Mouse (Mus musculus) layer of hippocampus, adult 9-10 months (tissue): ENCODE measurements around the gene 4930524B15Rik.
A peak's percentile ranks its signal among the peaks of the same experiment; 100 is the strongest.
"Not testable (repeated sequence)": the region's sequence is repeated elsewhere in the genome, so short reads cannot be mapped to it uniquely, and the experiment has no call there.

Source experiments
- DNase-seq: peaks from one replicate; pipeline ENCODE4 v3.0.0; 2022; ENCODE audit warnings: low spot score

Gene 4930524B15Rik

DNA sequence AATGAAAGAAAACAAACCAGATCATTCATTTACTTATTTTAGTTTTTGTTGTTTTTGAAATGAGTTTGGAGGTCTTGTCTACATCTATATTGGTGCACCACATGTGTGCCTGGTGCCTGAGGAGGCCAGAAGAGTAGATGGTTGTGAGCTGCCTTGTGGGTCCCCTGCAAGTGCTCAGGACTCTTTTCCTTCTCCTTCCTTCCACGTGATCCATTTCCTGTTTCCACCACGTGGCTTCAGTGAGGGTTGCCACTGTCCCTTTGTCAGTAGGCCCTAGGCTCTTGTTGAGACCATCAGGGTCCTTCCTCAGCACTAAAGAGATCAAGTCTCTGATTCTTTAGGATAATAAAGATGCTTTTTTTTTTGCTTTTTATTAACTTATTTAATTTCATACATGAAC is 19.4 kb downstream of the 4930524B15Rik start:
- no peak for DNase-seq

DNA sequence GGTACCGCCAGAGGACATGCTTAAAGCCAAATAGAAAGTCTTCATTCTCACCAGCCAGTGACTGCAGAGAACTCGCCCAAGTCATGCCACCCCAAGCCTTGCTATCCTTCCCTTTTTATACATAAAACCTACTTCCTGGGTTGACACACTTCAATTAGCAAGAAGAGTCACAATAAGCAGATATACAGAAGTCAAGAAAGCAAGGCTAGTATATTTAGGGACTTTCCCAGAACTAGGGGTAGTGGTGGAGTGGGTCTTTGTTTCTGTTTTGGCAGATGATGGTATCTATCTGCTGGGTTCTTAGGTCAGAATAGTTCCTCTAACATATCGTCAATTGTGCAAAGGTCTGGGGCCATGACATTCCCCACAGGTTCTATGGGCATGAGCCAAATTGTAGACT is 27.1 kb downstream of the 4930524B15Rik start:
- no peak for DNase-seq

DNA sequence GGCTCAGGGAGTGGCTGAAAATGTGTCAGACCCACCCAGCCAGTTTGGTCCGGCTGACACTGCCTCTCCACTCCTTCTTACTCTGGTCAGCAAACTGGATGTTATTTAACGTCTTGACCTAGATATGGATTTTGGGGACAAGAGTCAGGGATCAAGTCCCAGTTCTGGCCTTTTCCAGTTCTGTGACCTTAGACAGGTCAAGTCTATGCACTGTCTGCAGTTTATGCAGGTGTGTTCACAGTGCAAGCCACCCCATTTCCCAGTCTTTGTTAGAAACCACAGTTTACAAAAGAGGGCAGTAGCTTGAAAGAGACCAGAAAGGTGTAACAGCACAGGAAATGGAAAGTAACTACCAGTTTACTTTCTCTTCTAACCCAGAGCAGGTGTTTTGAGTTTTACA is 34.3 kb downstream of the 4930524B15Rik start:
- DNase-seq = no peak

DNA sequence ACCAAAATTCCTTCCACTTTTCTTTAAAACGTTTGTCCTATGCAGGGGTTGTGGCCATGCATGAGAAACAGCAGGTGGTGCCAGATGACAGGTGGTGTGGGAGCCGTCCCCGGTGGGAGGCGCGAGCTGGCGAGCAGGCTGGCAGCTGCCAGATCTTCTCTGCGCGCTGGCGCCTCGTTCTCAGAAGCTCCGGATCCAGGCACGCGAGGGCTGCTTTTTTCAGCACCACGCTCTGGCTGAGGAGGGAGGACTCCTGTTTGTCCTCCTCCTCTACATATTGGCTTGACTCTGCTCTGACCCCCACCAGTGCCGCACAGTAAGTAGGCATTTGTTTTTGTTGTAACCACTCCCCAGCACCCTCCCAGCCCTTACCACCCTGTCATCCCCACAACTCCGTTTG is 34.9 kb downstream of the 4930524B15Rik start, which contains the start of gene Nsg2:
Gene Nsg2, plus strand, starts transcription at position 183 of the 400 bp plus-strand sequence.
- peak; percentile 63 for DNase-seq

DNA sequence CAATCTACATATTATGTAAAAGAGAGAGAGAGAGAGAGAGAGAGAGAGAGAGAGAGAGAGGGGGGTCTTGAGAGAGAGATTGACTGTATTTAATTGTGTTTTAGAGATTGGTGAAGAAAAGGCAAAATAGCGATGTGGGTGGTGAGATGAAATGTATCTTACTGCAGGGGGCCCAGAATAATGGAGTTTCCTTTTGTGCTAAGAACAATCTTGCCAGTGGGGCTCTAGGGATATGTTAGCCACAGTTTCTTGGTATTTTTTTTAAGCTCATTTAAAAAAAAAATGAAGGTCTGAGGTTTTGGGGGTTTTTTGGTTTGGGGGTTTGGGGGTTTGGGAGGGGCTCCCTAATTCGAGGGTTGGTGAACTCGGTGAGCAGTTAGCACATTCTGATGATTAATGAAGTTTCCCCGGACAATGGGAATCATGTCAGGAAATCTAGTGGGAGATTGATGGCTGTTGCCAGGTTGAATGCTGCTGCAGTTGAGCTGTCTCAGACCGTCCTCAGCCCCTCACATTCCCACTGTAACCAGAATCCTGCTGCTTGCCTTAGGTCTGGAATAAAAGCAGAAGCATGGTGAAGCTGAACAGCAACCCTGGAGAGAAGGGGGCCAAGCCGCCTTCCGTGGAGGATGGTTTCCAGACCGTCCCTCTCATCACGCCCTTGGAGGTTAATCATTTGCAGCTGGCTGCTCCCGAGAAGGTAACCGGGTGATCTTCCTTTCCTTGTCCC is 36.0 kb downstream of the 4930524B15Rik start:
- no peak for DNase-seq

DNA sequence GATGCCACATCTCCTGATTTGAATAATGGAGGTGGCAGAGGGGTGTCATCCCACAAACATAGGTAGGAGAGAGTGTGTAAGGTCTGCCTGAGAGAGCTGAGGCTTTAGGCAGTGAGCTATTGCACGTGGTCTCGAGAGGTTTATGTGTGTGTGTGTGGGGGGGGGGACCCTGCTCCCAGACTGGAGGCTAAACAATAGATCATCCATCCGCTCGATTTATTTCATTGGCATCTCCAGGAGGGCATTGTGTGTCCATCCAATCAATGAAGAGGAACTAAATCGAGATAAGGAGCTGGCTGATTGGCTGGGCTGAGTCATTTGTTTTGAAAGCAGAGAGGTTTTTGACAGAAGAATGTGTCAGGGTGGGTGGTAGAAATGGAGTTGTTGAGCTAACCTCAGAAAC is 37.3 kb downstream of the 4930524B15Rik start:
- no peak for DNase-seq

DNA sequence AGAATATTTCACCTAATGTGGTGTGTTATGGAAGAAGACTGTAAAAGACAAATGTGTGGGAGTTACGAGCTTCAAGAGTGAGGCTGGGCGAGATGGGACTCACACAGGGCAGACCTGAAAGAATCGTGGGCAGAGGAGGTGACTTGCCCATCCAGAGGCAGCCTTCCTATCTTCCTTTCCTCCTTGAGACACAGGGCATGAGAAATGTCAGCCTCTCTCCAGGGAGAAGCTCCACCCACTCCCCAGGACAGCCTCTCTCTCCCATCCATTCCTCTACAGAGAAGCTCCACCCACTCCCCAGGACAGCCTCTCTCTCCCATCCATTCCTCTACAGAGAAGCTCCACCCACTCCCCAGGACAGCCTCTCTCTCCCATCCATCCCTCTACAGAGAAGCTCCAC is 42.7 kb downstream of the 4930524B15Rik start:
- DNase-seq = not testable (repeated sequence)

DNA sequence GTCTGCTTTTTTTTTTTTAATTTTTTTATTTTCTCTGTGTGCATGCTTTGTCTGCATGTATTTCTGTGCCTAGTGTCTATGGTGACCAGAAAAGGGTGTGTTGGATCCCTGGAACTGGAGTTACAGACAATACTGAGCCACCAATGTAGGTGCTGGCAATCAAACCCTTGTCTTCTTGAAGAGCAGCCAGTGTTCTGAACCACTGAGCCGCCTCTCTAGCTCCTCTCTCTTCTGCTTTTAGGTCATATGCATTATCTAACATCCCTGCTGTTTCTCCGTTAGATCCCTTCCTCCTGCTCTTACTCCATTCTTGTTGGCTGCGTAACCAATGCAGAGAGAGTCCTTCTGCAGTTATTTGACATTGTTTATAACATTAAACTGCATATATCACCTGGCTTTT is 43.5 kb downstream of the 4930524B15Rik start:
- DNase-seq = no peak

DNA sequence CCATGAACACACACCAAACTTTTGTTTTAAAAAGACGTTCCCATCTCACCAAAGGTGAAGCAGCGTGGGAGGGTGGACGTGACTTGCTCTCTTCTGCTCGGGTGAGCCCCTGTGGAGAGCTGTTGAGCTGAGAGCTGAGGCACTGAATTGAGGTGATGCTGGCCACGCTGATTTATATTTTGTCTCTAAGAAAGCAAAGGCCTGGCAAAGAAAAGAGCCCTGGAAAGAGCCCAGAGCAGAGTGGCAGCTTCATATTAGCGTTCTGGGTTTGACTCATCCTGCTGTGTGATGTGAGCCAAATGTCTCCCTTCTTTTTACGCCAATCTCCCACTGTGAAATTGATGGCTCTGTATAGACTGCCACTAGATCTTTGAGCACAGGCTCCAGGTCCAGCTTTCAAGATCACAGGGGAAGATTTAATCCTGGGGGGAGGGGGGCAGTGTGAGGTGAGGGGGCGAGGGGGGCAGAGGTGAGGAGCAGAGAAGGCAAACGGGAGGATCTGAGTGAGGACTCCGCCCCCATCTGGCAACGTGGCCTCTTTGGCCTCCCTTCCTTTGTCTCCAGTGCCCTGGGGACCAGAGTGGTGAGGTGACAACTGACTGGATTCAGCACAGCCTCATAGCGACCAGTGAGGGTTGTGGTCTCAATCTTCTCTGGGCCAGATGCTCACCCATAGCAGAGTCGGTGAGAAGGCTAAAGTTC is 44.7 kb downstream of the 4930524B15Rik start:
- DNase-seq = peak; percentile 38

DNA sequence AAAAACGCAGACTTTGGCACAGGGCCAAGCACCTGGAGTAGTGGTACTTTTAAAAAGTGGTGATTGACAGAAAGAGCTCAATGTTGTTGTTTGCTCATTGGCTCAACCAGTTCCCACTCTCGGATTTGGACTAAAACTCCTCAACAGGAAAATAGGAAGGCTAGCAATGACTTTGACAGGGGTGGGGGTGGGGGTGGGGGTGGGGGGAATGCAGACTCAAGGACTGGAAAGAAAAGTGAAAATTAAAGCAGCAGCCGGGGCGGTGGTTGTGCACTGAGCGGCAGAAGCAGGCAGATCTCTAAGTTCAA is 45.2 kb downstream of the 4930524B15Rik start:
- no peak for DNase-seq

DNA sequence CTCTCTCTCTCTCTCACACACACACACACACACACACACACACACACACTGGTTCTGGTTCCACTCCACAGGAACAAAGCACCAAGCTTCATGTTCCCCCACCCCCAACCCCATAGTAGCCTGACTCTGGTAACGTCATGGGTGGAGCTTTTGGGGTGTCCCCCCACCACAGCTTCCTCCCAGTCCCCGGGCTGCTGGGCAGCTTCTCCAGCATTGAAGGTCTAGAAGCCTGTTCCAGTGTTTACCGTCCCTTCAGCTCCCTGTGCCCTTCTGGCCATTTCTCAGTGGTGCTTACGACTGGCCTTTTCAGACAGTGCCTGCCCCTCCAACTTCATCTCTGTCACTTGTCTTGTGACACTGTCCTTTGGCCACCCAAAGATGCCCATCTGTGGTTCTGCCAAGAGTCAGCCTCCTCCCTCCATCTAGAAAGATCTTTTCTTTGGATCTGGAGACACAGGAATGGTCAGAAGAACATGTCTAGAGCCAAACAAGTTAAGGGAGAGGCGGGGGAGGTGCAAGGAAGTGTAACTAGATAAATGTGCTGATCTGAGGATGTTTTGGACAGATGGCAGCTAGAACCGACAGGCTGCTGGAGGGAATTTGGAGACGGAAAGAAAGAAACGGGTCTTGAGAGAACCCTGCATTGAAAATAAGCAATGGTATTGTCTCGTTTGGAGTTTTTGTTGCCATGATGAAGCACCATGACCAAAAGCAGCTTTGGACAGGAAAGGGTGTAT is 46.6 kb downstream of the 4930524B15Rik start:
- DNase-seq = no peak

DNA sequence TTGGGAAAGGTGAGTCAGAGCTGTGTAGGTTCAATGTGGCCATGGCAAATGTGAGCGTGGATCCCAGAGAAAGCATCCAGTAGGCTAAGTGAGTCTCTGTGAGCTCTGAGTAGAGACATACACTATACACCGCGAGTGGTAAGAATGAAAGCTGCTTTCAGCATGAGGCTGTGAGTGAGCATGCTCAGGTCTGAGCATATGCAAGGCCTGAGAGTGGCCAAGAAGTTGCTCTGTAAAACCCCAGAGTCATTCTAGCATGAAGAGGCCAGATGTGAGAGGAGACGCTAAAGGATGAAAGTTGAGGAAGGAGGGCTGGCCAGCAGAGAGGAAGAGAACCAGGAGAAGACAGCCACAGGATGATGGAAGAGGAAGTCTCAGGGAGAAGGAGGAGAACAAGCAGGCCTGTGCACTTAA is 47.6 kb downstream of the 4930524B15Rik start:
- no peak for DNase-seq

DNA sequence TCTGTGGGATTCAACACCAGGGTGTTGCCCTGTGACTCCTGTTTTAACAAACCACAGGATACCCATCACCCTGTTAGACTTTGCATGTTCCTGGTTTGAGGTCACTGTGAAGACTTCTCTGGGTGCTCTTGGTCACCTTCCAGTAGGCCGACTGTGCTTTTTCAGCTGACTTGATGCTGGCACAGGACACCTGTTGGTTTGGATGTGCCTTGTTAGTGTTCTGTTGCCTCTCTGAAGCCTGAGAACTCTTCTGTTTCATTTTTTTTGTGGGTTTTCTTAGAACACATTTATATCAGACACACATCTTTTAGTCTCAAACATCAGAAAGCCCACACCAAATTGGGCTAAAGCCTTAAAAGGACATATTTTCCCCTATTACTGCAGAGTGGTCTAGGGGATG is 48.2 kb downstream of the 4930524B15Rik start:
- no peak for DNase-seq

DNA sequence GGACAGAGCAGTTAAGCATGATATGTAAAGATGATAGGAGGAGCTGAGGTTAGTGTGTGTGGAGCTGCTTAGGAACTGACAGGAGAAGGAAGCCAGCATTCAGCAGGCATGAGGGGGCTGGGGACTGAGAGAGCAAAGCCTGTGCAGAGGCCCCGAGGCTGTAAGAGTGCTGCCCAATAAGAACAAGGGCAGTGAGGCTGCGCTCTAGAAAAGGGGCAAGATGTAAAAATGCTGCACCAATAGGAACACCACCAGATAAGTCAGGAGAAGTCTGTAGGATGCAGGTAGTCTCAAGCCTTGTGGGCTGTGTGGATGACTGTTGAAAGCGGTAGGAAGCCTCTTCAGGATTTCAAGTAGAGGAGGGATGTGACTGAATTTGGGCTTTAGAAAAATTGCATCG is 52.8 kb downstream of the 4930524B15Rik start:
- DNase-seq = no peak

DNA sequence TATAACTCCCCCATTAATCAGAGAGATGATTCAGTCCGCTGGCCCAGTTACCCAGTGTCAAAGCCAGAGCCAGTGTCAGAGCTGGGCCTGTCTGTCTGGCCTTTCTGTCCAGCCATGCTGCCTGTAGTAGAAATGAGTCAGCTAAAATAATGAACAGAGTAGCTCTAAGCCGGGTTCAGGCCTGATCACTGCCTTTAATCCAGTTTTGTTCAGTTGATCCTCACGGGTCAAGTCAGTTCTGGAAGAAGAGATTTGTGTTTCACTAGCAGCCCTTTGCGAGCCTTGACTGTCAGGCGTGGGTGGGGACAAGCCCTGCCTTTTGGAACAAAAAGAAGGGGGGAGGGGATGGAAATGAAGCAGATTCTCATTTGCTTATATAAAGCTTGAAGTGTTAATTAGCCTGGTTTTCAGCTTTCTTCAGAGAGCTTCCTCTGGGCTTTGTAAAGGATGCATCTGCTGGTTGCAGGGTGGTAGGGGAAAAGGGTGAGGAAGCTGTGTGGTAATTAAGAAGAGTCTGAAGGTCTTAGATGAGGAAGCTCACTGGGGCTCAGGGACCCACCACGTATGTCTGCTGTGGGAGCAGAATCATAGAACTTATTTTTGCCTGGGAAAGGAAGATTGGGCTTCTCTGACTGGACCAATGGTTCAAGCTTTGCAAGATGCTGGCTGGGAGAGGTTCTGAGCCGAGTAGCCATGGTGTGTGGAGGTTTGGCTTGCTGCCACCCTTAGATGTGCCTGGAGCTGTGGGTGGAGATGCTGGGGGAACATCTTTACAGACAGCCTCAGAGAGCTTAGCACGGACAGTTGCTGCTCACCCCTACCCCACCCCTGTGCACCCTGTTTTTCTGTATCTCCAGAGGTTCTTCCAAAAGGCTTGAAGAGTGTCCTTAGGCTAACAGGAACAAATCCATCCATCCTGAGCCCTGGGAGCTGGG is 54.9 kb downstream of the 4930524B15Rik start:
- DNase-seq = no peak

DNA sequence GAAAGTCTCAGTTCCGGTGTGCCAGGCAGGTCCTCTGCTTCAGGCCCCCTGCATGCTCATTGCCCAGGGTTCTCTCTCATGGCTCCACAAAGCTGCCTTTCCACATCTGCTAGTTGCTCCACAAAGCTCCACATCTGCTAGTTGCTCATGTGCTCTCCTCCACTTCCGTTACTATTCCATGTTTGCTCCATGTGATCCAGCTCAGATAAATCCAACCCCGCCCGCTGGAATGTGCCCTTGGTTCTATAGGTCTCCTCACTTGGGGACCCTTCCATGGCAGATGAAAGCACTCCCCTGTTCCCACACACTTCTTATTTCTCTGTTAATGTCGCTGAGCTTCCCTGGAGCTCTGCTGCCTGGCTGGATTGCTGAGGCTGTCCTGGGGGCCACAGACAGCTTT is 61.2 kb downstream of the 4930524B15Rik start:
- DNase-seq = no peak

DNA sequence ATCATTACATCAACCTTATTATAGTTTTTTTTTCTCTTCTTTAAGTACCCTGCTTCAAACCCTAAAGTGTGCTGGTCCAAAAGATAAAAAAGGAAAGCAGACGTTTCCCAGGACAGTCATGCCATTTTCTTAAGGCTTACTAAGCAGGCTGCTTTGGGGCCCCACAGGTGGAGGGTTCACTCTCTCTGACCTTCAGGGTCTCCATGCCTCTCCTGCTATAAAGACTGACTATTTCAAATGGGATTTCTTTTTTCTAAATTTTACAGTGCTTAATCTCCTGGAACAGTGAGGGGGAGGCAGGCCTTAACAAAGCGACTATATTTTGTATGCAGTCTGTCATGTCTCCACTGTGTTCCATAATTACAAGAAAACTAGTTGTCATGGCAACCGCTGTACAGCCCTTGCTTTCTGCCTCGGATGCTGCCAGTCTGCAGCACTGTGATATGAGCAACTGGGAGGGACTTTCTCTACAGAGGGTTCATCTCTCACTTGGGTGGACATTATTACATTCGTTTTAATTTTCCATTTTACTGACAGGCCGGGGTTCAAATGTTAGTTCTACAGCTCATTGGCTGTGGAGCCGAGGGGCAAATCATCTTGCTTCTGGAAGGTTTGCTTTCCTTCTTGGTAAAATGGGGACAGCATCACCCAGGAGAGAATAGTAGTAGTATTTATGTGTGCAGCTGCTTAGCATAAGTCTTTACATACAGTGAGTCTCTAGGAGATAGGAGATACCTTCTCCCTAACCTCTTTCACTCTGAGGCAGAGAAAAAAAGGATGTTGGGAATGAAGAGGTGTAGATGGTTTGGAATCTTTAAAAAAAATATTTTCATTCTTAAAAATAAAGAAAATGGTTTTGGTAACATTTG is 62.3 kb downstream of the 4930524B15Rik start:
- peak; percentile 75 for DNase-seq

DNA sequence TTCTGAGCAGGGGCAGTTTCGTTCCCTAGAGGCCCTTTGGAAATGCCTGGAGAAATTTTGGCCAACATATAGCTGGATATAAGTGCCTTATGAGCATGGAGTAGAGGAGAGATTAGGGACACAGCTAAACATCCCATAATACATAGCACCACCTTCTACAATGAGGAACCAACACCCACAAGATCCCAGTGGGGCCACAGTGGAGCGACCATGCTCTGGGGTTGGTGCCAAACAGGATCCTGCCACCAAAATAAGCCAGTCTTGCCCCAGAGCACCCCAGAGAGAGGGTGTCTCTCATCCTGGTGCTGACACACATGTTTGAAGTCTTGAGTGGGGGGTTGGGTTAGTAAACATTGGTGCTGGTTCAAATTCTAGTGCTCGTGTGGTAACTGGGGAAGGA is 63.2 kb downstream of the 4930524B15Rik start:
- no peak for DNase-seq
